Mouse (Mus musculus) activated CD4-positive, CD25-positive, alpha-beta regulatory T cell, adult 4 months (primary cell): ENCODE measurements at regions not wholly inside any gene's neighbourhood (a gene's known extent, or its start where the extent isn't known, plus 50 kb on each side); places are given as distances from the start of the nearest gene placed in this dataset.

Experiments used
- ATAC-seq: one replicate; pipeline ENCODE4 v1.8.0; 2017

DNA sequence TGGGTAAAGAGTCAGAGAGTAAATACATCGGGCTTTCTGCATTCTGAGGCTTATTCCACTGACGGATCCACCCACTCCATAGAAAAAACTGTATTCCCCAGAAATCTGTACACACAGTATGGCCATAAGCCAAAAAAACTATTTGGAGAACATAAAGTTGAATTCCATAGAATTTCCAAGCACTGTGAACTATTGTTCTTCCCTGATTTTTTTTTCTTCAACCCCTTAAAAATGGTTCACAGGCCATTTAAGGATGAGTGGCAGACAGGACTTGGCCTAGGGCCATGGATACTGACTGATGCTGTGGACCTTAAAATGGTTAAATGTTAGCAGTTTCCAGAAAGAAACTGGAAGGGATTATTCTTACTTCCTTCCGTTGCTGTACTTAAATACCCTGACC, 247.0 kb downstream of the Sipa1l2 start:
- no peak for ATAC-seq

DNA sequence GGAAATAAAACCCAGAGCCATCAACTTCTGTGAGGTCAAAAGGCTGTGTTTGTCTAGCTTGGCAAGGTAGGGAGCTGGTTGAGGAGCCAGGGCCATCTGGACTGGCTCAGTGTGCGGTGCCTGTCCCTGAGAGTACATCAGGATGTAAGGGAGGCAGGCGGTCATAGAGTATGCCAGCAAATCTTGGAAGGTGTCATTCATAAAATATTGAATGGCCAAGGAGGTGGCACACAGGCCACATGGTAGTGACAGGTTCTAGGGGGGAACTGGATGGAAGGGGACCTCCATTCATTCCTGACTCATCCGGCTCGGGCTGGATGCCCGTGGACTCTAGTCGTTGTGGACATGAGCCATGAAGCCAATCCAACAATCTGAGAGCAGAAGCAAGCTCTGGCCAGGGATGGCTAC, 252.0 kb downstream of the Sipa1l2 start:
- ATAC-seq, result no peak

DNA sequence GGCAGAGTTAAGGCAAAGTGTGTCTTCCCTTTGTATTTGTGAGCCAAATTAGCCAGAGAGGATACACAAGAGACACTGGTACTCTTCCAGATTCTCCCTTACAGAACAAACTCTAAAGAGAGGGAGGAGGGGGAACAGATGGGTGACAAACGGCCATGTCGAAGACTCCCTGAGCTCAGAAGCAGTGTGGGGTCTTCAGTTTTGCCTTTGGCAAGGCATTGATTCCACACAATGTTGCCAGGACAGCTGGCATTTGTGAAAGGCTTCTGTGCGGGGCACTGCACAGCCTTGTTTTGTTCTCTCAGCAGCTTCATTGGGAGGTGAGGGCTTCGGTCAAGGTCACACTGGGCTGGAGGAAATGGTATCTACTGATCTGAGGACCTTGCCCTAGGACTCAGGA, 253.9 kb downstream of the Sipa1l2 start:
- no peak for ATAC-seq

DNA sequence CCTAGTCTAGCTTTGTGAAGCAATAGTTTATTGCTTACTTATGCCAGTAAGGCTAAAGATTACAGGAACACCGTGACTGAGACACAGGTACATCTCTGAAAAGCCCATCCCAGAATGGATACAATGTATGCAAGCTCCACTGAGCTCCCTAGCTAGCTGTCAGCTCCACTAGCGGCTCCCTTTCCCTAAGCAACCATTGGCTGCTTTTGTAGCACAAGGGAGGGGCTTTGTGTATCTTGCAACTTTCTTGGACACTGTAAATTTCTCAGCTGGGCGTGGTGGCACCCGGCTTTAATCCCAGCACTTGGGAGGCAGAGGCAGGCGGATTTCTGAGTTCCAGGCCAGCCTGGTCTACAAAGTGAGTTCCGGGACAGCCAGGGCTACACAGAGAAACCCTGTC, 254.6 kb downstream of the Sipa1l2 start:
- no peak for ATAC-seq

DNA sequence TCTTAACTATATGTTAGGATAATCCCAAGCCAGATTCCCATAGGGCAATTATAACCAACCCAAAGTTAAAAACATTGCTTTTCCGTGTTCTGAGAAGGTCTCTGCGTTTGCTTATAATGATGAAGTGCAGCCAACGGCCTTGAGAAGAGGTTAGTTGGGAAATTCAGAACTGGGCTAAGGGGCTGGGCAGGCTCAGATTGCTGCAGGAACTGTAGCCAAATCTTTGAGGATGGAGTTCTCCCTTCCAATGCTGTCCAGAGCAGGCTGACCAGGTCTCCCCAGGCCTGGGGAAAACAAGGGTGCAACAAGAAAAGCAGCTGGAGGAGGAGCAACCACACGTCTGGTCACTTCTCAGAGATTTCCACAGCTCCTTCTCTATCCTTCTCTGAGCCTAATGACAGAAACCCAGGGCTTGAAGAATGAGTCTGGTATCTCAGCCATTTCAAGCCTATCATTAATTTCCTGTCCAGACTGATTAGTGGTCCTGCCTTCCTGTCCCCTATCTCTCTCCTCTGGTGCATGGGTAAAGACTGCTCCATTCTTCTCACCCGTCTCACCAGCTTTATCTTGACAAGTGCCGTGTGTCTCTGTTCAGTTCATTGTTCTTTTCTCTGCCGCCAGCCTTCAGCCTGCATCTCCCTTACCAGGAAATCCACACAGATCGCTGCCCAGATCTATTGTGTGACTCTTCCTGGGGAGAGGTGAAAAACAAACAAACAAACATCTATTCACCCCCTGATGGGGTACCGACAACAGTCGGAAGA, 255.2 kb downstream of the Sipa1l2 start:
- ATAC-seq, result no peak

DNA sequence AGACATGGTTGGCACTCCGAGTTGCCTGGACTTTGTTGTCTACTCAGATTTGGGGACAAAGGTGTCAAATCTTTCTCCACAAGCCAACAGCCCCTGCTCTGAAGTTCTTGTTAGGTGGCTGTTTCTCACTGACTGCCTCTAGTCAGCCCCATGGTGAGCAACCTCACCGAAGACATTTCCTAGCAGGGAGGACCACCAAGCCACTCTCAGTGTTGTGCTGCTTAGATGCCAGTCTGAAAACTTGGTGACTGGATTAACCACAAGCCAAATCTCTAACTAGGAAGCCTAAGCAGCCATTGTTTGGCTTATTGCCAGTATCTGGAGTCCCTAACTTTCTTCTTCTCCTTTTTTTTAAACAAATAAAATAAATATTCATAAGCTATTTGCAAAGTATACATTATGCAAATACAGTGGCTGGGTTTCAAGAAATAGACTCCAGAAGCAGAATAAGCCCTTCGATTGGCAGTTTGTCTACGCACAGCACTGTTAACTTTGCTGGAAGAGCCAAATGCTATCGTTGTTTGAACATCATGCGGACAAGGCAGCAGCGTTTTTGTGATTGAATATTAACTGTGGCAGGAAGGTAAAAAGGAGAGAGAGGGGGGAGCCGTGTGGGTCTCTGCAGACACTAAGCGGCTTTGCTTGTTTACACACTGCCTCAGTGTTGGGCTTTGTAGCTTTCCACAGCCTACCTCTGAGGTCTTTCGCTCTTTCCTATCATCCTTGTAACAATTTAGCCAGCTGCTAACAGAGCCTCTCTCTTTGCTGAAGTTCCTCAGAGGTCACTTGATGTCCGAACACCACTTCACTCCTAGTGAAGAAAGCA, 257.4 kb downstream of the Disc1 start:
- ATAC-seq, result no peak
